Mouse (Mus musculus) adrenal gland, adult 8-10 months (tissue): ENCODE data around the gene Mecp2. TPM values are rescaled to one million over a fixed set of nuclear protein-coding genes. Genes with fewer than 3 reads are reported as not detected.
"Not testable (repeated sequence)": the region's sequence is repeated elsewhere in the genome, so short reads cannot be mapped to it uniquely, and the experiment has no call there.

Experiments used
- DNase-seq: peaks from one replicate; pipeline ENCODE4 v3.0.0; 2022
- total RNA-seq, 4 experiments: library from RNA; stranded (reverse); gene quantifications; 2 replicates each; pipeline ENCODE4 v1.2.4; 2022

The Mecp2 gene
- total RNA-seq = 10 to 100 TPM; 37.8 to 56.5 (median 46.9) TPM

DNA sequence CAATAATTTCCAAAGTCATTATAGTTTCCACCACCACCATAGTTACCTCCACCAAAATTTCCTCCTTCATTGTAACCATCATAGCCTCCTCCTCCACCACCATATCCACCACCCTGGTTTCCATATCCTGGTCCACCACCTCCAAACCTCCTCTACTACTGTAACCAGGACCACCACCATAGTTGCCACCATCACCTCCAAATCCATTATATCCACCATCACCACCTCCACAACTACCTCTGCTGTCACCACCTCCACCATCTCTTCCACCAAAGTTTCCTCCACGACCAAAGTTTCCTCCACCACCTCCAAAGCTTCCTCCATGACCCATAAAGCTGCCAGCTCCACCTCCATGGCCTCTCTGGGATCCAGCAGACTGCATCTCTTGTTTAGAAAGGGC, at the start of gene Mecp2:
Gene Mecp2, minus strand, starts transcription at position 101 of the 400 bp plus-strand sequence.
- not testable (repeated sequence) for DNase-seq

DNA sequence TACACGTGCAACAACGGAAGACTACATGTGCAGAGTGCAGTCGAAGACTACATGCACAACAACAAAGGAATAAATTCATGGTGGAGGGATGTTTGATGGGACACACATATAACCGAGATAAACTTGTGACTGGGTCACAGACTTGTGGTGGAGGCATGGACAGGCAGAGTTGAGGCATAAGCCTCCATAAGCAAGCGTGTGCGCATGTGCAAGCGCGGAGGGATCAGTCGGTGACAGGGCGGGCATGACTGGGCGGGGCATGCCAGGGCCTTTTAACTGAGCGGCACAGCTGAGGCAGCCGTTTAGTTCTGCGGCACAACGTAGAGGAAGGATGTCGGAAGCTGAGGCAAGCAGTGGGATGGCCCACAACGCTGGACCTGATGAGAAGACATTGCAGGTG, 41.8 kb upstream of the Mecp2 start, which contains the start of gene Tktl1:
Gene Tktl1, plus strand, starts transcription at position 301 of the 400 bp plus-strand sequence.
- no peak for DNase-seq

DNA sequence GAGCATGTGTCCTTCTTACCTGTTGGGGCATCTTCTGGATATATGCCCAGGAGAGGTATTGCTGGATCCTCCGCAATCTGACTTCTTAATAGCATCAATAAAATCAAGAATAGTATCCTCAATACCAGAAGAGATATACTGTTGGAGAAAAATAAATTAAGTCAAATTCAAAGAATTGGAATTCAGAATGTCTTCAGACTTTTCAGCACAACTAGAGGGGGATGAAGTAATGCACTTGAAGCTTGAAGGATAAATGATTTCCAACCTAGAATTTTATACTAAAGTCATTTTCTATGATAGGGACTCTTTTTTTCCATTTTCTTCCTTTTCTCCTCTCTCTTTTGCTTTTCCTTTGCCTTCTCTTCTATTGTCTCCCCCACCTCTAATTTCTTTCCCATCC, 32.6 kb upstream of the Mecp2 start, which contains the start of gene Tex28:
Gene Tex28, minus strand, starts transcription at position 101 of the 400 bp plus-strand sequence.
- DNase-seq = no peak

DNA sequence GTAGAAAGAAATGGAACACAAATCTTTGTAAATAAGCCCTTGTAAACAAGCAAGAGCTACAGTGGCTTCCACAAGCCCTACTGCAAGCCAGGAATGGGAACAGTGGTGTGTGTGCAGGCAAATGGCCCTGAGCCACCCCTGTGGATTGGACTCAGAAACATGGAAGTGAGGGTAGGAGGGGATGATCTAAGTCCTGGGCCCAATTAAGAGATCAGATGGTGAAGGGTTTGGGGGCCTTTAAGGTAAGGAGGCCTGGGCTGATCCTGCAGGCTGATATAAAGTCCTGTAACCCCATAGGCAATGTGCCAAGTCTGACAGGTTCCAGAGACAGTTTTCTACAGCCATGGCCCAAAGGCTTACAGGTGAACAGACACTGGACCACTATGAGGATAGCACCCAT, 8.0 kb downstream of the Mecp2 start, which contains the start of gene Opn1mw:
Gene Opn1mw, plus strand, starts transcription at position 301 of the 400 bp plus-strand sequence.
- DNase-seq = no peak

GRCm38 (mm10) chrX:74124975-74125374, 10.2 kb downstream of the Mecp2 start:
- no peak for DNase-seq

DNA sequence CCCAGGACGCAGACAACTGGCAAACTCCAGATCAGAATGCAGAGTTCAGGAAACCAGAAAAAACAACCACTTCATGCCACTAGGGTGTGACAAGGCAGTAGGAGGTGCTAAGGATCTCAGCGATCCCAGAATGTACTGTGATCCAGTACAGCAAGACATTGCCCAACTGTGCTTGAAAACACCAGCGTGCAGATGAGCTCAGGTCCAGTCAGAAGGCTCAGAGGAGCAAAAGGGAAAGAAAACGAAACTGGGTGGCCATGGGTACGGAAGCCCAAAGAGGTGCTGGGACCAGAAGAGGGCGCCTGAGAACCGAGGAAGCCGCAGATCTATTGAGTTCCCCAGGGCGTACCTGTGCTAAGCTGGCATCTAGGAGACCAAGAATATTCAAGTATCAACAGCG, 19.7 kb downstream of the Mecp2 start:
- DNase-seq = peak; percentile 32

- DNase-seq = no peak
Observed at GRCm38 (mm10) chrX:74114036-74114435, 21.1 kb downstream of the Mecp2 start.

- DNase-seq = no peak
Observed at GRCm38 (mm10) chrX:74108747-74109146, 26.4 kb downstream of the Mecp2 start.

GRCm38 (mm10) chrX:74105916-74106315, 29.2 kb downstream of the Mecp2 start:
- peak; percentile 2 for DNase-seq

DNA sequence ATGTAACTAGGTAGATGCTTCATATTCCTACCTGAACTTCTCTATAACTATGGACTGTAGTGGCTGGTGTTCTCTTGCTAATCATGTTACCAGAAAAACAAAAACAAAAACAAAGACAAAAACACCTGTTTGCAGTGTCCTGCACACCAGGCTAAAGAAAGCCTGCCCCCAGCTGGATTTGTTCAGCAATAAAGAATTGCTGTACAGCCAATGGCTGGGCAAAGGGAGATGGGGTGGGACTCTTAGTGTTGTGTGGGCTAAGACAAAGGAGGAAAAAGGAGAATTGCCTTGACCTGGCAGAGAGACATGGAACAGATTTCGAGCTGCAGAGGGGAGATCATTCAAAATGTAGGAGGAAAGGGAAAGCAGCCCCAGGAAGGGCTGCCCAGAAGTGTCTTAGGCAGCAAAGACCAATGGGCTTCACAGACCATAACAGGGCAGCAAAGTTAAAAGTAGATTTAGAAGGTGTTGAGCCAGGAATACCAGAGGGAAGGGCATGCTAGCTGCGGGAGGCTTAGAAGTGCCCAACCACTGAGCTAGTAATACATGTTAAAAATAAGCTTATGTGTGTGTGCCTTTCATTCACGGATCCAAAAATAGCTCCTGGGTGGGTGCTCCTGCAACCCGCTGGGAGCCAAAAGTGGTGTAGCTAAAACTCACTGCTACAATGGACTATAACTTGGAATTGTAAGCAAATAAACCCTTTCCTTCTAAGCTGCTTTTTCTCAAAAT, 31.5 kb downstream of the Mecp2 start:
- DNase-seq = no peak

- DNase-seq = no peak
Observed at GRCm38 (mm10) chrX:74095130-74095529, 40.0 kb downstream of the Mecp2 start.

DNA sequence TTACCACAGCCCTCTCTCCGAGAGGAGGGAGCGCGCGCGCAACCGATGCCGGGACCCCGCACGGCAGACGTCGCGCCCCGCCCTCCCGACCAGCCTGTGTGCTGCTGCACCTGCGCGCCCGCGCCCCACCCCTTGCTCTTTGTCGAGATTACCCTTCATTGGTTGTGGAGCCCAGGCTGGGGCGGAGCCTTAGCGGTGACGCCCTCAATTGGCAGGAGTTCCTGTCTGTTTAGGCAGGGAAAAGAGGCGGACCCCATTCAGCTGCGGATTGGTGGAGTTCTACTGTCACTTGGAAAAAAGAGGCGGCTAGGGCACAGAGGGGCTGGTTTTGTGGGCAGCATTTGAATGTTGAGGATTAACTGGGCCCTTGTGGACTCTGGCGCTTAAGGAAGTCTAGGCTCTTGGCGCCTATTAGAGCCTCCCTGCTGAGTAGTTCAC, 49.5 kb downstream of the Mecp2 start:
- DNase-seq = peak; percentile 98

DNA sequence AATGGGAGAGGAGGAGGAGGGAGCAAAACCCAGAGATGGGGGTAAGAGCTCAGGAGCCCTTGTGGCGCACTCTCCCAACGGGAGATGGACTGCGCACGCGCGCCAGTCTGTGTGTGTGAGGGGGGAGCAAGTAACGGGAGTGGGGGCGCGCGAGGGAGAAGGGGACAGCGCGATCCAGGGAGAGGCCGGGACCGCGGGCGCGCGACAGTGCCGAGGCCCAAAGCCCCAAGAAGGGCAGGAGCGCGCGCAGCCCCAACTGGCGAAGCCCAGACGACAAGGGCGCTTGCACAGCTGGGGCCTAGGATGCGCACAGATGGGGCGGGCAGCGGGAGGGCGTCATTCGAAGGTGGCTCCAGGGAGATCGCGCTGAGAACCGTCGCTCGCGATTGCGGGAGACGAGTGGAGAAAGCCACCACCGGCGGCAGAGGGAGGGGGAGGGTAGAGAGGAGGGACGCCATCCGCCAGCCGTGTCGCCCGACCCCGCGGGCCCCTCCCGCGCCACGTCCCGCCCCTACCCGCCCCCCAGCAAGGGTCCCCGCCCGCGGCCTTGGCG, 50.1 kb downstream of the Mecp2 start:
- peak; percentile 71 for DNase-seq

DNA sequence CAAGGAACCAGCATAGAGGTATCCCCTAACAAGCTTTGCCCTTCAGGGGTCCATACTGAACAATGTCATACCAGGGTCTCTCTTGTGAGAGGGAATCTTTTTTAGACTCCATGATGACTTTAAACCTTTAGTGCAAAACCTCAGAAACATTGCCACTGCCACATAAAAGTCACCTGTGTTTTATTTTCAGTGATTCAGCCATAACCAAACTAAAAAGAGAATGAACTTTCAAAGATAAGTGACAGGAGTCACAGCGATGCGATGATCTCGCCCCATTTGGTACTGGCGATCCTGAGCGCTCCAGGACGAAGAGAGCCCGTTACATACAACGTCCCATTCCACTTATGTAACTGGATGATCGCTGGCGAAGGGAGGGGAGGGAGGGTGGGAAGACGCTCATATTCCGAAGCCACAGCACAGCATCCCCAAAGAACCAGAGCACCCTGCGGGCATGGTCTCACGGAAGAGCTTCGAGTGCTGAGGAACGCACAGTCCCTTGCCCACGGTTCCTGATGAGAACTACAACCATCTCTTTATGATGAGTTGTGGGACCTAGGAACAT, 50.8 kb downstream of the Mecp2 start:
- no peak for DNase-seq

GRCm38 (mm10) chrX:74070794-74071193, 64.4 kb downstream of the Mecp2 start:
- no peak for DNase-seq

DNA sequence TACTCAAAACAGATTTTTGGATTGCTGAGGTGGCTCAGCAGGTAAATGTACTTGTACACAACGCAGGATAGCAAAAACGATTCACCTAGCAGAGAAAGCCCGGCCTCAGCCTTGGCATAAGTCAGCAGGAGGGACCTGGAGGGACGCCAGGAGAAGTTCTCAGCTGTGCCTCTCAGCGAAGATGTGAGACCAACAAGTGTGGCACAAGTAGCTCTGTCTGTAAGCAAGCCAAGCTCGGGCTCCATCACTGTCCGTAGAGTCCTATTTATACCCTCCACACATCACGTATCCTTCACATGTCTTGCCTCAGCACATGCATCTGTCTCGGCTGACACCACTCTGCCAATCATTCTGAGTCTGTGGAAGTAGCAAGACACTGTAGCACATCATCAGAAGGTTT, 67.3 kb downstream of the Mecp2 start:
- peak; percentile 14 for DNase-seq

GRCm38 (mm10) chrX:74045107-74045506, 90.1 kb downstream of the Mecp2 start:
- peak; percentile 38 for DNase-seq

DNA sequence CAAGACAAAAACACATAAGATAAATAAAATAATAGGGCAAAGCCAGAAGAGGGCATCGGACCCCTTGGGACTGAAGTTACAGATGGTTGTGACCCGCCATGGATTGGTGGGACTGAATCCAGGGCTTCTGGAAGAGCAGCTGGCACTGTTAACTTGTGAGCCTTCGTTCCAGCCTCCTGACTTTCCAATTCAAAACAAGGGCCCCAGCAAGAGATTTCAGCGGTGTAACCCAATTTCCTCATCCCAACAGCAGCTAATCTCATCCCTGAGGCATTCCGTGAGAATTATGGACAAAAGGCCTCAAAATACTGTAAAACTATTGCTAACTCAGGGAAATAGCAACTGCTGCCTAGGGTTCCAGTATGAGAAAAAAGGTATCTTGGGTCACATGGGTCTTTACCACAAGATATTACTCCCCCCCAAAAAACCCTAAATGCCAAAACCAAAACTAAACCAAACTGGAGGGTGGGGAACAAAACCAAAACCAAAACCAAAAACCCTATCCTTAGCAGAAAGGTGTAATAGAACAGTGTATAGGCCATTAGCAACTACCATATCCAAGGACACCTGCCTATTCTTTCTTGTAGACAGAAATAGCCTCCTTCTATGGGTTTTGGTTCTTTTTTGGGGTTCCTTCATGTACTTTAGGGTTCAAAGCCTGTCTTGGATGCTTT, 97.3 kb downstream of the Mecp2 start:
- no peak for DNase-seq

GRCm38 (mm10) chrX:74030000-74030399, 105.2 kb downstream of the Mecp2 start:
- DNase-seq = no peak

DNA sequence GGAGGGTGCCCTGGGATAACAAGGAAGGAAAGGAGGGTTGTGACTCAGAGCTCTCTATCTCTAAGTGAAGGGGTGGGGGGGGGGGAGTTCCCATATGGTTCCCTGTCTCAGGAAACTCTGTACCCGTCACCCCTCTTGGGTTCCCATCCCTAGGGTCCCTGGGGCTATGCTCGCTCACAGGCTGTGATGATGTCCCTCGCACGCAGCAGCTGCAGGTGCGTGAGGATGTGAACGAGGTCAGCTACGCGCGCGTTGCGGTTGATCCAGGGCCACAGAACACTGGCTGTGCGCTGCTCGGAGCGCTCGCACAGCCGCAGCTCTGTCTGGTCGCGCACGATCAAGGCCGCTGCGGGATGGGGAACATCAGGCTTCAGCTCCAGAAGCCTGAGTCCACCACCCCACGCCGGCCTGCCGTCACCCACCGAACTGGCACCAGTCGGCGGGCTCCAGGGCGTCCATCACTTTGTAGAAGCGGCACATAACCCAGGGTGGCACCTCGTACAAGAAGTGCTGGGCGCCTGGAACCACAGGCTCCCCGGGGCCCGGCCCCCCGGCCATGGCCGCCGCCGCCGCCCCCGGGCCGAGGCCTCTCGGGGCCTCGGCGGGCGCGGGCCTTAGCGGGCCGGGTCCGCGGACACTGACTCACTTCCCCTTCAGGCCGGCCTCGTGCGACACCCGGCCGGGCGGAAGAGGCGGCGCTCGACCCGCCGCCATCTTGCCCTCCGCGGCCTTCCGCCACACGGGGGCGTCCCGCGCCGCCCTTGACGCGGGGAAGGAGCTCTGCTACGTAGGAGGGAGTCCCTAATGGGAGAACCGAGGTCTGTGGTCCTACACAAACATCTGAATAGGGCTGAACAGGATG, 111.7 kb downstream of the Mecp2 start, which contains the start of gene Irak1:
Gene Irak1, minus strand, starts transcription at position 731 of the 862 bp plus-strand sequence.
- peak; percentile 65 for DNase-seq

GRCm38 (mm10) chrX:74022795-74023187, 112.4 kb downstream of the Mecp2 start:
- DNase-seq = no peak

DNA sequence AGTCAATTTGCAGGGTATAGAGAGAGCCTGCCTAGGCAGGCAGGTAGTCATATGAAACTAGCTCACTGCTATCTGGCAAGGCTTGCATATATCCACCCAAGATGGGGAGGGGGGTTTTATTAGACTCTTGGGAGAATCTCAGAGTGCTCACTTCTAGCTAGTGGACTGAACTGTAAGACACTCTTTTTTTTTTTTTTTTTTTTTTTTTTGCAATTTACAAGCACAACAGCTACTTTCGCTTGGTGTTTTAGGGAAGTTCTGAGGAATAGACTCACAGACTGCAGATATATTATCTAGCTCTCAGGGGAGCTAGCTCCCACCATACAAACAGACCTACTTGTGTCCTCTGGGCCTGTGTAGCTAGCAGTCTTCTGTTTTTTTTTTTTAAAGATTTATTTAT, 120.6 kb downstream of the Mecp2 start:
- no peak for DNase-seq
